Mouse (Mus musculus) C2C12 (cell line): ENCODE results near the gene Poc5.

Source experiments
- CTCF ChIP-seq: IDR thresholded peaks from one replicate; pipeline ENCODE4 v1.5.1; 2011; ENCODE audit not compliant: control insufficient read depth, insufficient read depth, insufficient read length
- MYOG ChIP-seq: IDR thresholded peaks from one replicate; pipeline ENCODE4 v1.6.1; 2011; ENCODE audit not compliant: control insufficient read depth, insufficient read length; ENCODE audit errors: extremely low read depth

GRCm38 (mm10) chr13:96341461-96341860, 46.6 kb upstream of the Poc5 start:
- TF ChIP-seq MYOG (no peak), CTCF (no peak)
